Mouse (Mus musculus): ENCODE measurements at regions not wholly inside any gene's neighbourhood (a gene's known extent, or its start where the extent isn't known, plus 50 kb on each side); places are given as distances from the start of the nearest gene placed in this dataset.
"Not testable (repeated sequence)": the region's sequence is repeated elsewhere in the genome, so short reads cannot be mapped to it uniquely, and the experiment has no call there.

DNA sequence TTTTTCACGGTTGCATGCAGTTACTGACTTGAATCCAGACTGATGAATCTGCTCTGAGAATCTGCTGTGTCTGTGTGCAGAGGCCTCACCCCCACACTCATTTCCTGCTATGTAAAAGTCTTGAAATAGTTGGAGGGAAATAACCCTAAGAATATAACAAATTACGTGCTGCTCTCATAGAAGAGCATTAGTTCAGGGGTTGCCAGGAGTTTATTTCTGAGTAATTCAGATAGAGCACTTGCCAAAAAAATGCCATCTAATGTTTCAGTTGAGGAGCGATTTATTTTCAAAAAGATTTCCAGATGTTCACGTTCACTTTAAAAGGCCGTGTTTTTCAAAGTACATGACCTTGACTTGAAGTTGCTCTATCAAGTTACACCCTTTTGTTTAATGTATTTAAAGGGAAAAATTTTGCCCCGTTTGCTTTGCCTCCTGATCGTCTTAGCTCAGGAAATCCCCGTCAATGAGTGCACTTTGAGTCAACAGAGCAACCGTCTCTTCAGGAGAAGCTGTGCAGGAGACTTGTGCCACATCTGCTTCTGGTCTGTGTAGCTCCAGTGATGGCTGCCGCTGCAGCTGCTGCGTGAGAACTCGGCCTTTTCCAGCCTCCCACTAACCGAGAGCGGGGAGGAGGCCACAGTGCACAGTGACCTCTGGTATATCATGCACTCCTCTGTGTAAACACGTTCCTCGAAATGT is 50.9 kb upstream of the Sec61g start:
- peak; percentile 17 for DNase-seq

DNA sequence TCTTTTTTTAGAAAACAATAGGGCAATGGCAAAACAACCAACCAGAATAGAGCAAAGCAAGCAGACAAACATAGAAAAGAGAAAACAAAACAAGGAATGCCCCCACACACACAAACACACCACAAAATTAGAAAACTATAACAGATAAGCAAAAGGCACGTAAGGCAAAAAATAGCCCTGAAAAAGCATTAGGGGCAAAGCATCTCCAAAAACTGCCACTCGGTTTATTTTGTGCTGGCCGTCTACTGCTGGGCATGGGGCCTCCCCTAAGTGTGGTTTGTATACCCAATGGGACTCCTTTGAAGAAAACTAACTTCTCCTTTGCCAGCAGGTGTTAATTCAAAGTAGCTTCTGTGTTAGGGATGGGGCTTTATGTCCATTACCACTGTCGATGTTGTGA is 53.4 kb upstream of the Sec61g start:
- DNase-seq: no peak

DNA sequence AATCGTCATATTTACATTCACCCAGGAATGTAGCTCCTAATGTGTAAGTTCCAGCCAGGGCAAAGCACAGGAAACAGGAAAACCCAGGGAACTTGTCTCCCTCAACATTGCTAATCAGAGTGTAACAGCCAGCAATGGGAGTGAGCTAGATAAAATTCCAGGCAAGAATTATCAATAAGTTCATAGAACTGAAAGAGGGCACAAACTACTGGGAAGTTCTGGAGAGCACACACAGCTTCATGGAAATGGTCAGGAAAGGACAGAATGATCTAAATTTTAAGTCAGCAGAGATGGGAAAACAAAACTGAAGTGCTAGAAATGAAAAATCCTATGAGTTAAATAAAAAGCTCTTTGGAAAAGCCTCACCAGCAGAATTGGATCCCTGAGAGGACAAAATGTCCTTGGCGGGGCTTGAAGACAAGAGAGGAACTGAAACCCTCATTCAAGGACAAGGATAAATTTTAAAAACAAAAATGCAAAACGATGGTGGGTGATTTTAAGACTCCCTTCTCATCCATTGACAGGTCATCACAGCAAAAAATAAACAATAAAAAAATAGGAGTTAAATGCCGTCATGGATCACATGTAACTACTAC is 80.9 kb upstream of the Sec61g start:
- no peak for DNase-seq

DNA sequence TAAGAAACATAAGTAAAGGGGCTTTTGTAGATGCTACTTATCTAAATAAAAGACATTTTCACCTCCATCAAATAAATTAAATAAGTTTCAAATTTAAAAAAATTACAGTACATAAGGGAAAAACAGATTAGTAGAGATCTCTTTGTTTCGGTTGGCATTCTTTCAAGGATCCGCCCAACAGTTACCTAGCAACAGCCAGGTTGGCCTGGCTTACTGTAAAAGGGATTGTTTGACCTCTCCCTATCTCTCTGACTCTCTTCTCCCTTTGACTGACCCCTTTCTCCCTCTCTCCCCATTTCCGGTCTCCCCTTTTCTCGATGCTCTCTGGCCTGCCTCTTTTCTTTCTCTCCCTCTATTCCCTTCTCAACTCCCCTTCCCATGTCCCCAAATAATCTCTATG is 82.3 kb upstream of the Sec61g start:
- DNase-seq: no peak

DNA sequence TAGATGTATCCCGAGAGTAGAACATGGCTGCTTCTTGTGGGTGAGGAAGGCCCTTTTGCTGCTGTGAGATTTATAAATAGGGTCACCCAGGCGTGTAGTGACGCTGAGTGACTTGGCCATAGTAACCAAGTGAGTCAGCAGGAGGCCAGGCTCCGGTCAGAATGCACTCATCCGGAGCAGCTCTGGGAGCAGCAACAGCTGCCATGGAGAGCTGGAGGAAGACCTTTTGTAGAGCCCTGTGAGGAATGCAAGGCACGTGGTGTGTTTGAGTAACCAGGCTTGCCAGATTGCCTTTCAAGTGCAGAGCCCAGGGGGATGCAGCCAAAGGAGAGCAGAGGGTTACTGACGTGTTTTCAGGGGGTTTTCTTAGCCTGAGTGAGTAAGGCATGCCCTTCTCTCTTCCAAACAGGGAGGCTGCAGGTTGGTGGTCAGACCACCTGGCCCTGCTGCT is 83.2 kb upstream of the Sec61g start:
- DNase-seq: peak; percentile 92

DNA sequence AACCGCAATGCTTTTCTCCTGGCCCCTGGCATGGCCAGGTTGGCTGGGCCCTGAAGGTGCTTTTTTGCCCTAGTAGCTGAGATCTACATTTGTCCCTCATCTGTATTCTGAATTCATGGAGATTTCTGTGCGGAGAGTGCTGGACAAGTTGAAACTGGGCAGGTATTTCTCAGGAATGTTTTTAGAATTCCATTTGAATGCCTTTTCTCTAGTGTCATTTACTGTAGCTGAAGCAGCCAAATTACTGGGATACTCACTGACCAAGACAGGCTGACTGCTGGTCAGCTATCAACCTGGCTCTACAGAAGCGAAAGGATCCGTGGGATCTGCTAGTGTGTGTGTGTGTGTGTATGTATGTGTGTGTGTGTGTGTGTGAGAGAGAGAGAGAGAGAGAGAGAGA is 83.7 kb upstream of the Sec61g start:
- DNase-seq: no peak

DNA sequence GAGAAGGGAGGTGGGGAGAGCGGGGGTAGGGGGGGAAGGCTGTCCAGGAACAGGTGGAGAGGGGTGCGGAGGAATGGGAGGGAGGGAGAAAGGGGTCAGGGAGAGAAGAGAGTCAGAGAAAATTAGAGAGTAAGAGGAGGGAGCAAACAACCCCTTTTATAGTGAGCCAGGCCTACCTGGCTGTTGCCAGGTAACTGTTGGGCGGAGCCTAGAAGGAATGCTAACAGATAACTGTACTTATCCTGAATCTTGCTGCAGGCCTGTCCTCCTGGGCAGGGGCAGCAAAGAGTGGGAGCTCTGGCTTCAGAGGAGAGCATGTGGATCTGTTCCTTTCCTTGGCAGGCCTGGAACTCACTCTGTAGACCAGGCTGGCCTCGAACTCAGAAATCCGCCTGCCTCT is 84.5 kb upstream of the Sec61g start:
- no peak for DNase-seq

DNA sequence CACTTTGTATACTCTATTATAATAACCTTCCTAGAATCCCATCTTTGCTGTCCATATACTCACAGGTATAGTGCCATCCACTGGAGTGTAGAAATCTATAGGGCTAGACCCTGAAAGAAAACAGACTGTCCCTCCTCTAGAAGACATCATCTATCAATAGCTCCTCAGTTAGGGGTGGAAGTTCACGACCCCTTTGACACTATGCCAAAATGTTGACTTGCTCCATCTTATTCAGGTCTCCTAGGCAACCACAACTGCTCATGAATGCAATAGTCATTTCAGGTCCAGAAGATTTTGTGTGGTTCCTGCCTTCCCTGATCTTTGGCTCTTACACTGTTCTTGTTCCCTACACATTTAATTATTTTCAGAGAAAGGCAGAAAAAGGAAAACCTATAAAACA is 86.5 kb upstream of the Sec61g start:
- no peak for DNase-seq

DNA sequence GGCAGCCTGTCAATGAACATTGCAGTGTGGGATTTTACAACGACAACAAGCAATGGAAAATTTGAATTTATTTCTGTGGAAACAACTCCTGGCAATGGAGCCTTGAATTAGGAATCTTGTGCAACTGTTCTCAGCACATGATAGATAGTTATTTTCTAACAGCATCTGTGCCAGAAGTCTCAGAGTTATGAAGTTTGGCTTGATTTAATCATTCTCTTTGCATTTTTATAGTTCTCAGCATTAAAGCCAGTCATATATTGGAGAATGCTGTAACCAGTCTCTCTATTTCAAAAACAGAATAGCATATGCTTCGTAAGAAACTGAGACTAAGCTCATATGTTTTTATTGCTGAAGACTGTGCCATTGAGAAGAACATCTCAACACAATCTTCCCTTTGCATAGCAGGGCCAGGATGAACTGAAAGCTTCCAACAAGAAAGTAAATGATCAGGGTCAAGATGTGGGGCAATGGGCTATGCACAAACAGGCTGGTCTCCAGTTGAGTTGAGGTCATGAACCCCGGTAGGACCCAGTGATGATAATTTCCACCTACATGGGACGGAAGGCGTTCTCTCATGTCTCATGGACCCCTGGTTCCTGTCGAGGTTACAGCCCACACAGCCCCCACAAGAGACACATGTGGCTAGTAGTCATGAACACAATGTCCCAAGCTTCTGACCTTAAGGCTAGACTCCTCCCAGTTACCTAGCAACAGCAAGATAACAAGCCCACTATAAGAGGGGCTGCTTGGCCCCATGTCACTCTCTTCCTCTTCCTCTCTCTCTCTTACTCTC is 89.0 kb upstream of the Sec61g start:
- DNase-seq: no peak

DNA sequence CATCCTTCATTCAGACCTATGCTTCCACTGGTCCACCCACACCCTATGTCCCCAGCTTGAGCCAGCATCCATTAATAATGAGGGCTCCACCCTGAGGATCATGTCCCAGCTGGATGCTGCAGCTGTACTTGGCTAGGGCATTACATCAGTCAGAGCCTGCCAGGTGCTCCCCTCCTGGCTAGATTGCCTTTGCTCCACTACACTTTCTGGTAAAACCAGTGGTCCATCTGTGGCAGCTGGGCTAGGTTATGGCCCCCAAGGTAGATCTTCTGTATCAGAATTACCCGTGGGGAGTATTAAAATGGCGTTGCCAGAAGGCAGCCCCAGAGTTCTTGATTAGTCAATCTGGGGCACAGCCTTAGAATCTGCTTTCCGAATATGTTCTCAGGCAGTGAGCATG is 94.7 kb upstream of the Sec61g start:
- DNase-seq: no peak

DNA sequence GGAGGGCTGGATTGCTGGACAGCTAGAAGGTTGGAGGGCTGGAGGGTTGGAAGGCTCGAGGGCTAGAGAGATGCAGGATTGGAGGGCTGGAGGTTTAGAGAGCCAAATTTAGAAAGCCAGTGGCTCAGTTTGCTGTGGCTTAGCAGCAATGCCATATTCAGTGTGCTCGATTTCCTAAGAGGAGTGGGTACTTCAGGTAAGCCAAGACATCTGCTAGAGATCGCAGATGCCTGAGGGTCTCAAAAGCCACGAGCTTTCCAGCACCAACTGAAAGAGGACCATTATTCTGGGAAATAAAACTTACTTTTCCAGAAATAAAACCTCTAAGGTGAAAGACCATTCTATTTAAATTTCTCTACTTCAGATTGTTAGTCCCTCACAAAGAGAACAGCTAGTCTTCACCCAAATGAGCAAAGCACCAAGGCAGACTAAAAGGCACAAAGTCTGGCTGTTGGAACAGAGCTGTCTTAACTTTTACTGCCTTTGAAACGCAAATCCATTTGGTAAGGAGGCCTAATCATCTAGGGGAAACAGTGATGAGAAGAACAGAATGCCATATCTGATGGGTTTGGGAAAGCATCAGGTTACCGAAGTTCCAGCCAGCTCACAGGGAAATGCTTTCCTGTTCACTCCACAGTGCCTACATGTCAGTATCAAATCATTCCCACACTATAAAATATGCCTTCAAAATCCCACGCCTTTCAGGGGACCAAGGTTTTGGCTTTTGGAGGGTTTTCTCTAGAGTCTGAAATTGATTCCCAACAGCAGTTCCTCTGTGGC is 98.3 kb upstream of the Sec61g start:
- no peak for DNase-seq

DNA sequence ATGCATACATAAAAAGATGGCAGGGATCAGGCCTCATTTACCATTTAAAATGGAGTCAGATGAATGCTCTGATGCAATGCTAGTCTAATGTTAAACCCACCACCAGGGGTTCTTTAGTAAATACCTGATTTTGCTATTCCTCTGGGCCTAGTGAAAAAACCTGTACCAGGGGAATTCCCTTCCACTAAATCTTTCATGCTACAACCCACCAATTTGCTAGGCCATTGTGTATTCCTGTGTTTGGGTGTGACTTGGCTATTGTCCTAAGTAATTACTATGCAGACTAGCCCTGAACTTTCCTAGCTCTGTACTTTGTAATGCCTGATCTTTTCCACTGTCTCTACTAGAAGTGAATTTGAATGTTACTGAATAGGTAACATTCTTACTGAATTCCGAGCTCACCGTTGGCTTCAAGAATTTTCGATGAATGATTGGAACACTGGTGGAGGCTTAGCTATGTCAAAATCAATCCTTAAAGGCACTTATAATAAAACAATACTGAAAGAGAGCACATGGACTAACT is 99.7 kb upstream of the Sec61g start:
- DNase-seq: not testable (repeated sequence)

DNA sequence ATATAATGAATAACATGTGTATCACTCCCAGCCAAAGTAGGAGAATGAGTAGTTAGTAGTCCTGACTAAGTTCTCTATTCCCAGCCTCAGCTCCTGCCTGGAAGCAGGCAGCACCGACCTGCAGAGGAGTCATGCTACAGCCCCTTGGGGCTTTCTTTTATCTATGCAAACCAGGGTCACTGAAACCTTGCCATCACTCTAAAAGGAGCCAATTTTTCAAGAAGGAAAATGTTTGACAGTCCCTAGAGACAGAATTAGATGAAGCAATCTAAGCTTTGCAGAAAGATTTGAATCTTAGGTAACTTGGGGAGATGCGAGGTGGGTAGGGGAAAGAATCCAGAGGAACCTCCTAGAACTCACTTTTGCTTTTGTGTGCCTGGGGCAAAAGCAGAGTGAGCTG is 103.5 kb upstream of the Sec61g start:
- DNase-seq: no peak

DNA sequence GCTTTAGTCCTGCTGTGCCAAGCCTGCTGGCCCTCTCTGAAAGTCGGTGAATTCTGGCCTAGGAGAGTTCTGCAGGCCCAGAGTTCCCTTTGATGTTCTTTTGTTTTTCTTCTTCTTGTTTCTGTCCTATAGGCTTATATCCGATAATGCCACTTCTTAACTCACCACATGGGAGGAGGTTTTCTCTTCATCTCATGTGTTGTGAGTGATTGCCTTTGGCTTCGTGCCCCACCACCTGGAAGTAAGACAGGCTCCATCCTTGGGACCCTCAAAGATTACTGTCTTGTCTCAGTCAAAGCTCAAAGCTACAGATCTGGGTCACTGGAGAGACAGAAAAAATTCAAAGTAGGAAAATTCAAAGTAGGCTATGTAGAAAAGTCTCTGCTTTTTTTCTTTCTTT is 104.2 kb upstream of the Sec61g start:
- no peak for DNase-seq

DNA sequence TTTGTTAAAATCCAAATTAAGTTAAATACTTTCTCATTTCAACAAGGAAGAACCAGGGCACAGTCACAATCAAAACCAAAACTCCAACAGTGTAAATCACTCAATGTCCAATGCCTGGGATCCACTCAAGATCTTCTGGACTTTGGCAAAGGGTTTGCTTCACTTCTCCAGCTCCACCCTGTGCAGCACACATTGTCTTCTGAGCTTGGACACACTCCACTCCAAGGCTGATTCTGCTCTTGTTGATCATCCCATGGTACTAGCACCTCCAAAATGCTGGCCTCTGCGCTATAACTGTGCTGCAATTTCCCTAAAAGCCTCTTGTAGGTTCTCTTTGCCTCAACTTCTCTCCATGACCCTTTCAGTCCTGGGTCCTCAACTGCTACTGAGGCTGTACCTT is 111.5 kb upstream of the Sec61g start:
- DNase-seq: no peak

DNA sequence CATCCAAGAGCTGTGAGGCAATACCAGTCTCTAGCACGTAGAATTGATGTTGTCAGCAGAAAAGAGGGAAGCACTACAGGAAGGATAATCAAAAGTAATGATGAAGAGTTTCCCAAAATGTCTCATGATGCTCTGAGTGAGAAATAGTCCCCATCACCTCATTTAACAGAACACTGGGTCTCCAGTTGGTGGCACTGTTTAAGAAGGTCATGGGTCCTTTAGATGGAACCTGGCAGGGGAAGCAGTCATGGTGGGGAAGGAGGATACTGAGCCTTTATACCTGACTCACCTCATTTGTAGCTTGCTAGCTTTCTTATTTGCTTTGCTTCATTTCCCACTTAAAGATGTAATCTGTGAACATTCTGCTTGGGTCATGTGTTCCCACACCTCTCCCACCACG is 115.4 kb upstream of the Sec61g start:
- DNase-seq: no peak

DNA sequence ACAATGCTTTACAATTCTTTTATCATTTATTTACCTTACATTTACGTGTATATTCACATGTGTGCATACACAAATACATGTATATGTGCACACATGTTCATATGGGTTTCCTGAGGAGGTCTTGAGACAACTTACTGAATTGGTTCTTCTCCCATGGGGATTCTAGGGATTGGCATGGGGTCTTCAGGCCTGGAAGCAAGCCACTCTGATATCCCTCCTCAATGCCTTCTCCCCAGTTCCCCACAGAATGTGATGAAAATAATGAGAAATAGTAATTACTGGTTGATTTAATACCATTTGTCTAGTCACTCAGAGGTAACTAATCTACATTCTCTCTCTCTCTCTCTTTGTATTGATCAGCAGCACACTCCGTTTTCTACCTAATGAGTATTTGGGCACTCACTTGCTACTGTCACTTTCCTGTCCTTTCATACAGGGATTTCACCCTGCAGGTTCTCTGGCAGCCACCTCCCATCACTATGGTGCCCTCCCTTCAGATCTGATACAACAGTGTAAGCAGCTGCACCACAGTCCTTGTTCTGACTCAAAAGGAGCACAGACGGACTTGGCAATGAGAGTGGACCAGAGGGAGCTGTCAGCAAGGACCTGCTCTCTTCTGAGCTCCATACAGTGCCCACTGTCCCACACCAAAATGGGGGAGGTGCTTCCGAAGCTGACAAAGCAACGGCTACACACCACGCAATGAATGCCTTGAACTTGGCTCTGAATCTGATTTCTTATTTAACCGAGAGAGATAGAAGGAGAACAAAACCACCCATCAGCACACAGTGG is 119.2 kb upstream of the Sec61g start:
- no peak for DNase-seq

DNA sequence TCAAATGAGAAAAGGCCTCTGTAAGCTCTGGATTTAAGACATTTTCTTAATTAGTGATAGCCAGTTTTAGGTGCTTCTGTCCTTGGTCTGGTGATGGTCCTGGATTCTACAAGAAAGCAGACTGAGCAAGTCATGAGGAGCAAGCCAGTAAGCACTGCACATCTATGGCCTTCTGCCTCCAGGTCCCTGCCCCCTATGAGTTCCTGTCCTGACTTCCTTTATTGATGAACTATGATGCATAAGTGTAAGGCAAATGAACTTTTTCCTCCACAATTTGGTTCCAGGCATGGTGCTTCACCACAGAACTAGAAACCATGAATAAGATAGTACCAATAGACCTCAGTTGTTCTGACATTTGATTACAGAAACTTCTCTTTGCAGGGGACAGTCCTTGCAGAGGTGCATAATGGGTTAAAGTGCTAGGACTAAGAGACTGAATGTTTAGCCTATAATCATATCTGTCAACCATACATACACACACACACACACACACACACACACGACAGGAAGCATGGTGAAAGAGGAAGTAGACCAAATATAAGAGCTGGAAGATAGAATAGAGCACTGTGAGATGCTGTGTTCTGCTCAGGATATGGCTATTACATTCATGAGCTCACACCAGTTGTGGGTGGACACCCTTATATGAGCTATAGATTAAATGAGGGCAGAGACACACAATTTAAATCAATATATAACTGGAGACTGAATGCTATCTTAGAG is 121.3 kb upstream of the Sec61g start:
- no peak for DNase-seq

DNA sequence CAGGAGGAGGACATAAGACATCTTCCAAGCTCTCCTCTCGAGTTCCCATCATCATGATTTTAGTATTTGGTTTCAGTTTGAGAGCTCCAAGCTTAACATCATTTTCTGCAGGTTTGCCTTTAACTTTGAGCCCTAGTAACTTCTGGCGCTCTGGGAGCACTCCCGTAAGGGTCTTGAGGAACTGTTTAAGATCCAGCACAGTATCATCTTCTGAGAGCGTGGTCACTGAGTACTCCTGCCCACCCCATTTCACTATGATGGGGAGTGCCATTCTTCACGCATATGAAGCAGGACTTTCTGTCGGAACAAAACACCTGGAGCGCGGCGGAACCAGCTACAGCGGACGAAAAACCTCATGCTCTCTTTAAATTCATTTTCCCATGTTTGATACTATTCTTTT is 116.2 kb upstream of the Egfr start:
- not testable (repeated sequence) for DNase-seq

DNA sequence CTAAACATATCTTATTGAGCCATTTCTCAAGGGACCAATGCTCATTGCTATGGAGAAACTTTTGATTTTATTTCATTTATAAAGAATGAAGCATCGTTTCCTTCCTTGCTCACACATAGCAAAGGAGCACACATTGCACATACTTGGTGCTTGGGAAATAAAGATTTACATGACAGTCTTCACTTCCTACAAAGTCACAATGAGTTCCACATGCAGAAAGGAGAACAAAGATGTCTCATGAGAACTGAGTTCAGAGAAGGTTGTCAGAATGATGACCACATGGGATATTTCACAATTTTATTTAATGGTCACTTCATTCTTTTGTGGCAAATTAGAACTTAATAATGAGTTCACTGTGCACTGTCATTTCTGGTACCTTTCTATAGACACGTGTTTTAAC is 114.3 kb upstream of the Egfr start:
- DNase-seq: no peak

DNA sequence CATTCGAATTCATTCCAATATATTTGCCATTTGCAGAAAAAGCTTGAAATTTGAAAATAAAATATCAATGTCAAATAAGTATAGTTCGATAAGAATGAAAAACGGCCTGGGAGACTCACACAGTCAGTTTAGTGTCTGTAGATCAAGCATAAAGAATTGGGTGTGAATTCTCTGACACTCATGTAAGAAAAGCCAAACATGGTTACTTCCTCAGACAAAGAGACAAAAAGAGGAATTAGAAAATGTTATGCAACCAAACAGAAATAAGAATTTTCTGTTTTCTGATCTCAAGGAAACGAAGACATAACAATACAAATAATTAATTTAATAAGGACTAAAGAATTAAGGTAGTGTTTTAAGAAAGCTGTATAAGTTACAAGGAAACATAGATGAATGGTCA is 113.7 kb upstream of the Egfr start:
- DNase-seq: no peak

DNA sequence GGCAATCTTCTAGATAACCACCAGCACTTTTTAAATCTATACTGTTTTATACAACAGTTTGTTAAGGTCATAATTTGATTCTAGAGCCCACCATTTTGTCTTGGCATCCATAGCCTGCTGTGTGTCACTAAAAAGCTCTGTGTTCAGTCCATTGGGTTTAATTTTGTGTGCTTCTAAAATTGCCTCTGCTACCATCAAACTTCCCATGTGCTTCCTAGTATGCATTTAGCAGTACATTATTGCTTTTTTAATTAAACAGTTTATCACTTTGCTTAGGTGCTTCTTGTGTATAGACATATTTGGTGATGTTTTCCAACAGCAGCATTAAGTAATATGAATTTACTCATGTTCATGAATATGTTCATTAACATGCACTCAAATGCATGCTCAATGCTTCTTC is 102.4 kb upstream of the Egfr start:
- no peak for DNase-seq
